Mouse (Mus musculus): ENCODE measurements around the gene Ate1.
"Not testable (repeated sequence)": the region's sequence is repeated elsewhere in the genome, so short reads cannot be mapped to it uniquely, and the experiment has no call there.

The Ate1 gene

DNA sequence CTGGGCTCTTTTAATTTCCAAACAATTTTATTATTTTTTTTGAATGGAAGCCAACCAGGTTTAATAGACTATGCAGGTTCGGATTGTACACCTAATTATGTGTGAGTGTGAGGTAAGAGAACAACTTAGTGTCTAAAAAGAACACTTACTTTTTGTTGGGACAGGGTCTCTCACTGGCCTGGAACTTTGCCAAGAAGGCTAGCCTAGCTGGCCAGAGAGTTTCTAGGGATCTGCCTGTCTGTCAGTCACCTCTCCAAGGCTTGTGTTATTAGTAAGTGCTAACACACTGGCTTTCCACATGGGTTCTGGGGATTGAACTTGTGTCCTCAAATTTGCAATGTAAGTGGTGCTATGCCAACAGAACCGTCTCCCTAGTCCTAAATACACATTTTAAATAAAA, 116.8 kb downstream of the Ate1 start:
- no peak for ATAC-seq (ENCODE audit: low TSS enrichment)

GRCm38 (mm10) chr7:130394697-130395096, 125.5 kb downstream of the Ate1 start:
- ATAC-seq (ENCODE audit: low TSS enrichment), result no peak

DNA sequence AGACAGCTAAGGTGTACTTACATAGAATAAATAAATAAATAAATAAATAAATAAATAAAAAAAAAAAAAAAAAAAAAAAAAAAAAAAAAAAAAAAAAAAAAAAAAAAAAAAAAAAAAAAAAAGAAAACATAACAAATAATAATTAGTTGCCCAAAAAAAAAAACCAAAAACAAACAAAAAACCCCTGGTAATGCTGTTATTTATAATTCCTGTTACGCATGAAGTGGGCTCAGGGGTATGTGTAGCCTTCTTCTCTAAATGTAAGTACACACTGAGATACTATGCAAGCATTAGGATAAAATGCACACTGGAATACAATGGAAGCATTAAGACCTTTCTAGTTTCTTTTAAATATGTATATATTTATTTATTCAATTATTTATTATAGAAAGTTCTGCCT, 130.1 kb downstream of the Ate1 start:
- not testable (repeated sequence) for ATAC-seq (ENCODE audit: low TSS enrichment)

DNA sequence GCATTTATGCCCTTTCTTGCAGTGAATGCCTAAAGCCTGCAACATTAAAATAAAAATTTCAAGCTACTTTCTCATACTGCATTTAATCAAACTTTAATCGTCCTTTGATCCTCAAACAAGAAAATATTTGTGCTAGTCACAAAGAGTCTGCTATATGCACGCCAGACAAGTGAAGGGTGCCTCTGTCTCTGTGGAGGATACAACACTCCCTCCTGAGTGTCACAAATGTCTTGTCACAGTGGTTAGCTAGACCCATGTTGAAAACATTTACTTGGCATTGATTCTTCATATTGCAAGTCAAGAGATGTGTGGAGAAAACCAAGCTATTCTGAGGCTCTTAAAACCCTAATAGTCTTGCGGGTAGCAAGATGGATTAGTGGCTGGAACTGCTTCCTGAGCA, 133.9 kb downstream of the Ate1 start:
- no peak for ATAC-seq (ENCODE audit: low TSS enrichment)

GRCm38 (mm10) chr7:130385732-130386294, 134.4 kb downstream of the Ate1 start:
- ATAC-seq (ENCODE audit: low TSS enrichment), result peak; percentile 35; the same call in 1 of the 2 replicates

DNA sequence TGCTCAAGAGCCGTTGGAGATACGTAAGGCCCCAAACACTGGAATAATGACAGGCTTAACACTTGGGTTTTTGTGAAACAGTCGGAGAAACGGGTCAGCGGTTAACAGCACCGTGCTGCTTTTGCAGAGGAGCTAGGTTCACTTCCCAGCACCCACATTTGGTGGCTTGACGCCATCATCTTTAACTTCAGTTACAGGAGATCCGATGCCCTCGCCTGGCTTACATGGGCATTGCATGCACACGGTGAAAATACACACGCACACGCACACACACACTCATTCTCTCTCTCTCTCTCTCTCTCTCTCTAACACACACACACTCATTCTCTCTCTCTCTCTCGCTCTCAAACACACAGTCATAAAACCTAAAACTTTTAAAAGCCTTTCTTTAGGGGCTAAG, 138.0 kb downstream of the Ate1 start:
- no peak for ATAC-seq (ENCODE audit: low TSS enrichment)

GRCm38 (mm10) chr7:130381387-130381951, 138.7 kb downstream of the Ate1 start:
- peak; percentile 75 for ATAC-seq (ENCODE audit: low TSS enrichment)

DNA sequence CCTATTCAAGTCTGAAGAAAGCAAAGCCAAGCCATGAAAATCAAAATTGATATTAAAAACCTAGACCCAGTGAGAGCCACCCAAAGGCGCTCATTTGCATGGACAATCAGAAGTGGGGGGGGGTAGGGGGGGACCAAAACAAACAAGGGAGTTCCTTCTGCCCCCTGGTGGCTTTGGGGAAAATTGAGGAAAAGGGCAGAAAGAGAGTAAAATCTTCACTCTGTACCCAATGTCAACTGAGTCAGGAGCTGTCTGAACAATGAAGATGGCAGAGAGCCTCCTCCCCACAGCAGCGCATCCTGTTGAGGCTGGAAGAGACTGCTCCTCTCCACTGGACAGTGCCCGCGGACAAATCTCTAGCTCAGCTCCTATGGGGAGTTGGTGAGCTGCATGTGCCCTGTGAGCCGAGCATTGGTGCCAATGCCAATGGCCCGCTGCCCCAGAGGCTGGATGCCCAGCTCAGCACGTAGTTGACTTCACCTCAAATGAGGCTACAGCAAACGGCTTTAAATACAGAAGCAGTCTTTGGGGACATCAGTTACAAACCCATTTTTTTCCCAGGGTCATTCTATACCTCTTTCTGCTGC, 139.3 kb downstream of the Ate1 start:
- ATAC-seq (ENCODE audit: low TSS enrichment), result peak; percentile 32

- no peak for ATAC-seq (ENCODE audit: low TSS enrichment)
These were observed 139.8 kb downstream of the Ate1 start for GRCm38 (mm10) chr7:130380367-130380766.

- no peak for ATAC-seq (ENCODE audit: low TSS enrichment)
These were observed 140.3 kb downstream of the Ate1 start for GRCm38 (mm10) chr7:130379886-130380285.

- ATAC-seq (ENCODE audit: low TSS enrichment), result no peak
These were observed 141.9 kb downstream of the Ate1 start for GRCm38 (mm10) chr7:130378308-130378707.

DNA sequence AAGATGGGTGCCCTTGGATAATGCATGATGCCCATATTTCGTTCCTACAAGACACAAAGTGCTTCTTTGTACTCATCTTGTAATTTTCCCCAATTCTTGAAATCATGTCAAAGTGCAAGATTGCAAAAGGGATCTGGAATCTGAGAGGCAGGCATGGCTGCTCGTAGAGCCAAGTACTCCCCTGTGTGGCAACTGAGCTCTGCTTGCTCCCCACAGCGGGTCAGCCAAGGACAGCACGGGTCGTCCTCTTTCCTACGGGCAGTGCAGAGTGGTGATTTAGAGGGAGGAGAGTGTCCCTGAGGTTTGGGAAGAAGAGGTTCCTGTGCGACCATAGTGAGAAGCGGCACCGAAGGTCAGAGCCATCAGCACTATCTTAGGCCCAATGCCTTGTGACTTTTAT, 145.9 kb downstream of the Ate1 start:
- ATAC-seq (ENCODE audit: low TSS enrichment), result no peak

GRCm38 (mm10) chr7:130368827-130369641, 151.1 kb downstream of the Ate1 start:
- no peak for ATAC-seq (ENCODE audit: low TSS enrichment)

DNA sequence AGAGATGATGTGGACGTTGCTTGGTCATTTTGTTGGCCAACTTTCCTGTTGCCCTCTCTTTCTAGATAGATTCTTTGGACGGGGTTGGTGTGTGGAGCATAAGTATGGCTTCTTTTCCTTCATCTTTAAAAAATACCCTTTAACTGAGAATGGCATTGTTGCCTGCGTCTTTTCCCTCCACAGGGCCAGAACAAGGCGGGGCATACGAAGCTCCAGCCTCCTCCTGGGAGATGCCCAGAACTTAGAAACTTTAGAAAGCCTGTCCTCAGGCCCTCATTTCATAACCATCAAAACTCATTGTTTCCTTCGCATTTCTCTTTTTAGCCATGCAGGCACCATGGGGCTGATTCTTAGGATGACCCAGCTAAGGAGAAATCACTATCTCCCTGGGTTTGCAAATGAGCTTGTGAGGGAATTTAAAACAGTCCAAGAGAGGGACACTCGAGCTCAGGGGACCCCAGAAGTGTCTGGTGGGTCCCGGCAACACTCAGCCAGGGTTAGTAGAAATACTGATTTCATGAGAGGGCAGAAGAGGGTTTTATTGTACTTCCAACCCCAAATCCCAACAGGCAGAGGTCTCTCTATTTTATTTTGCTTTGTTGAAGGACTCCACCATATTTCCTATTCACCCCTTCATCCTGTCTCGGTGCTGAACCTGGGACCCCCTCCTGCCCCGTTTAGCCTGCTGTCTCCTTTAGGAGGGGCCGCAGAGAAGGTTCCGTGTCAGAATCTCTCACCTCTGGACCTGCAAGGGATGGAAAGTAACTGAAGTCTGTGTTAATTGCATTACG, 151.9 kb downstream of the Ate1 start:
- ATAC-seq (ENCODE audit: low TSS enrichment), result no peak

GRCm38 (mm10) chr7:130367222-130368035, 152.7 kb downstream of the Ate1 start:
- no peak for ATAC-seq (ENCODE audit: low TSS enrichment)

DNA sequence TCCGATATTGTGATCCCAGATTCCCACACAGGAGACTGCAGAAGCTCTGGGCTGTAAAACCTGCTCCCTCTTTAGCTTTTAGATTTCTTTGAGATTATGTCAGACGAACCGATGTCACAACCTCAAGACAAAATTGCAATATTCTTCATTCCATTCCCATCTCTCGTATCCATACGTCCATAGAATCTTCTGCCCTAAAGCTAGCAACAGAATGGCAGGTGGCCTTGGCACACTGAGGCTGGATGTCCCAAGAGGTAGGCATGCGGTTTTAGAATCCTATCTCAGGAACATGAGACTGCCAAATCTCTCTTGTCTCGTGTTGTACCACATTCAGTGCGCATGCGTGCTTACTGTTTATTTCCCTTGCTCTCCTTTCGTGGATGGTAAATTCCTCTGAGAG, 154.5 kb downstream of the Ate1 start:
- no peak for ATAC-seq (ENCODE audit: low TSS enrichment)
